Mouse (Mus musculus): ENCODE results near the gene Skida1.

The Skida1 gene

DNA sequence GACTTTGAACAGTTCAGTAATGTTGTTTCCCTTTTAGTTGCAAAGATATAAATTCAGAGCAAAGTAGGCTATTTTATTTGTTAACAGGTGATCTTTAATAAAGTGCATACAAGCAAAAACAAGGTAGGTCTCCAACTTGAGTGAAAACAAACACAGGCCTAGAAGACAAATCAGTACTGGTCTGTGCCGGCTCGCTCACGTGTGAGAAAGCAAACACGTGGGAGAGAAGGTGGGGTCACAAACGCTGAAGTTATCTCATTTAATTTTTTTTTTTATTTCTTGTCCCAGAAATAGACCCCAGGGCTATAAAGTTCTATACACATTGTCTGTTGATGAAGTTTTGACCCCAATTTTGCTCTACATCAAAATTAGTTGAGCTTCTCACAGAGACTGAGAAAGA, 23.7 kb downstream of the Skida1 start:
- ATAC-seq (ENCODE audit: insufficient number of reproducible peaks, low FRiP score, low TSS enrichment): no peak

DNA sequence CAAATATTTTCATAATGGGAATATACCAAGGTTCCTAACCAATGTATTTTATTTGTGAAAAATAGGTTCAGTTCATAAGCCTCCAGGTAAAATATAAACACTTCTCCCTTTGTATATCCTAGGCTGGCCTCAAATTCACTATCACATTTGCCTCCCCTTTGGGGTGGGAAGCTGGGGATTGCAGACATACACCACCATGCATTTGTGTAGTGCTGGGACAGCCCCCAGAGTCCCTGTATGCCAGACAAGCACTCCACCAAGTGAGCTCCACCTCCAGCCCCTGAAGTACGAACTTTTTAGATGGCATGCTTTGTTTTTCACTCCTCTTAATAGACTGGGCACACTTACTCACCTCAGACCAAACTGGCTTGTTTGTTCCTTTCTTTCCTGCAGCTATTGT, 26.0 kb downstream of the Skida1 start:
- no peak for ATAC-seq (ENCODE audit: insufficient number of reproducible peaks, low FRiP score, low TSS enrichment)

DNA sequence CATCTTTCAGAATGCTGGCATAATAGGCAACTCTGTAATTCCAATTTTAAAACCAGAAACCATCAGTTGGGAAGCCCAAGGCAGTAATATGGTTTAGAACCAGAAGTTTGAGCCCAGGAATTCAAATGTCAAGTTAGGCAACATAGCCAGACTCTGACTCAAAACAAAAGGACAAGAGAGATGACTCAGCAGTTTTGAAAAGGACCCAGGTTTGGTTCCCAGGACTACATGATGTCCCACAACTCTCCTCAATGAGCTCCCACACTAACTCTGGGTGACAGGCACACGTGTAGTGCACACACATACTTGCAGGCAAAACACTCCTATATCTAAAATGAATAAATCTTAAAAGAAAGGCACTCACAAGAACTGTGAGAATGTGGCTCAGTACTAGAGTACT, 29.7 kb downstream of the Skida1 start:
- no peak for ATAC-seq (ENCODE audit: insufficient number of reproducible peaks, low FRiP score, low TSS enrichment)

DNA sequence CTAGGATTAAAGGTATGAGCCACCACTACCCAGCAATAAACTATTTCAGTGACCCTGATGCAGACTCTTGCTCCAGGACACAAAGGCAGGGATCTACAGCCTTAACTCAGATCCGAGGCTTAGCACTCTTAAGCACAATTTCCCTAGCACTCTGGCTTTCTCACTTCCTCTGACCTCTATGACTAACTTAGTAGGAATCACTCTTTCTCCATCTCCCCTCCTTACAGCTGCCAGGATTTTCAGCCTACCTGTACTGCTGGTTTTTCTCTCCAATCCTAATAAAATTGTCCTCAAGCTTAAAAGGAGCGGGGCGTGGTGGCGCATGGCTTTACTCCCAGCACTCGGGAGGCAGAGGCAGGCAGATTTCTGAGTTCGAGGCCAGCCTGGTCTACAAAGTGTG, 31.5 kb downstream of the Skida1 start:
- no peak for ATAC-seq (ENCODE audit: insufficient number of reproducible peaks, low FRiP score, low TSS enrichment)

DNA sequence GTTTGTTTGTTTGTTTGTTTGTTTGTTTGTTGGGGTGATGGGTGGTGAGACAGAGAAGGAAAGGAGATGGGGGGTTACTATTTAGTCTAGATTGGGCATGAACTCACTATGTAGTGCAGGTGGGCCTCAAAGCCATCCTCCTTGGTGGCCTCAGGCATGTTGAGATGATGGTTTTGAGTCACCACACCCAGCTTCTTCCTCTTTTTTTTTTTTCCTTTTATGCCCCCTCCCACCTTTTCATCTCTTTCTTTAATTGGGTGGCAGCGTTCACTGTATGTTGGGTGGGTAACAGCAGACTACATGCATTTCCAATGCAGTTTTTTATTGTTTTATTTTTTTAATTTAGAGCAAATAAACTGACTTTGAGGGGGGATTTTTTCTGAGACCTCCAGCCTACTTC, 32.2 kb downstream of the Skida1 start:
- no peak for ATAC-seq (ENCODE audit: insufficient number of reproducible peaks, low FRiP score, low TSS enrichment)

DNA sequence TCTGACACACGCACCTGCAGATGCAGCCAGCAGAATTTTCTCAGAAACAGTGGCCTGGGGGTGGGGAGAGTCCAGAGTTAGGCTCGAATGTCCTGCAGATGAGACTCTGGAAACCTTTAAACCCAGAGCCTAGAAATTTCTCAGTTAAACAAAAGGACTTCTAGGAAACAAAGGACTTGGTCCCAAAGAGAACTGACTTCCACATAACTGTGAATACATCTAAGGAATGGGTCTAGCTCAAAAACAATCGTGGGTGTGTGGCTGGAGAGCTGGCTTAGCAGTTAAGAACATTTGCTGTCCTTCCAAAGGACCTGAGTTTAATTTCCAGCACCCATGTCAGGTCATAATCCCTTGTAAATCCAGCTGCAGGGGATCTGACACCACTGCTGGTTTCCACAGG, 33.3 kb downstream of the Skida1 start:
- no peak for ATAC-seq (ENCODE audit: insufficient number of reproducible peaks, low FRiP score, low TSS enrichment)

DNA sequence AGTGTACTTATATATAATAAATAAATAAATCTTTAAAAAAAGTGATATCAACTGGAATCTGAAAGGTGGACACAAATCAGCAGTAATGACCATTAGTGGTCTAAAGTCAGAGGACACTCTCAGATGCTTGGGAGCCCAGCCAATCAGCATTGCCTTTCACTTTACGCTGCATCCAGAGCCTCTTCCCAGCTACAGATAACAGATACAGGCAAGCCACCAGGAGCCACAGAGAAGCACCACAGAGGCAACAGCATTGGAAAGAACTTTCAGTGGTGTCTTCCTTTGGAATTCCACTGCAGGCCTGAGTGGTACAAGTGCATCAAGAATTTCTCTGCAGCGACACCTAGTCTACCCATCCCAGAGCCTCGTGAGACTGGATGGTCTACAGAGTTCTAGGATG, 36.0 kb downstream of the Skida1 start:
- ATAC-seq (ENCODE audit: insufficient number of reproducible peaks, low FRiP score, low TSS enrichment): no peak

DNA sequence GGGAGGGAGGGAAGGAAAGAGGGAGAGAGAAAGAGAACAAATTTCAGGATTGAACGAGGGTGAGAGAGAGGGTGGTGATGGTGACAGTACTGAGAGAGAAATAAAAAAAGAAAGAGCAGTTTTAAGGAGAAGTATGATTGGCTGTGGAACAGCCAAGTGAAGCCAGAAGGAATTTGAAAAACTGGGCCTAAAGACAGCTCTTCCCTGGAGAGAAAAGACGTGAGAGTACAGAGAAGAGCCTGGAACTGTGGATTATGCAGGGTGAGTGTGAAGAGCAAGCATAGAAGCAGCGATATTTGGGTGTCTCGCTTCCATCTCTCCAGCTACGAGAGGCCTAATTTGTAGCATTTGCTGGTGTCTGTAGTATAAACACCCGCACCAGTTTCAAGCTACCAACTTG, 37.6 kb downstream of the Skida1 start:
- ATAC-seq (ENCODE audit: insufficient number of reproducible peaks, low FRiP score, low TSS enrichment): no peak

DNA sequence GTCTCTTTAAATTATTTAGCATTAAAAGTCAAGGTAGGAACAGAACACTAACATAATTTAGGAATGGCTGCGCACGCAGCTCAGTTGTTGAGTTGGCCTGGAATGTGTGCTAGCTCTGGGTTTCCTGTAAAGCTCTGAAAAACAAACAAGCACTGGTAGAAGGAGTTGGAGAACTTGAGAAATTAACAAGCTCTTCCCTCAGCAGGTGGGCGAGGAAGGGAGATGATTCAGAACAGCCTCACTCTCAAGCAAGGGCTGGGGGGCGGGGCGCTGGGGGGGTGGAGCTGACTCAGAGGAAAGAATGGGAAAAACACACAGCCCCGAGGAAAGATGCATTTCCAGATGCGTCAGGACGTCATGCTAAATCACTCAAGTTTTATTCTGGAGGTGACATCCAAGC, 43.7 kb downstream of the Skida1 start:
- no peak for ATAC-seq (ENCODE audit: insufficient number of reproducible peaks, low FRiP score, low TSS enrichment)

DNA sequence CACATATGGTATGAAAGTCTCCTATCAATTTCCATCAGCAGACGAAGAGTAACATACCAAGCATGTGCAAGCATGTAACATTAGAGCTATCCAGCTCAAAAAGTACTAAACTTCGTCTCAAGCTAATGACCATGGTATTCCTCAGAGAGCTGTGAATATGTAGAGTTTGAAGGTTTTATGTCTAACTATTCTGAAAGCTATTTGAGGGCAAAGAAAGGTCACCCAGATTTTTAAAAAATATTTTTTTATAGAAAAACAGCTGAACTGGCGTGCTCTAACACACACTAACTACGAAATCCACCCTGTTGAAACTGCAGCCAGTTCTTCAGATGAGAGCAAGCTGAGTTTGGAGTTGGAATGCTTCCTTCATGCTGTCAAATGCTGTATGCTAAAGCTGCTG, 44.6 kb downstream of the Skida1 start:
- ATAC-seq (ENCODE audit: insufficient number of reproducible peaks, low FRiP score, low TSS enrichment): no peak

DNA sequence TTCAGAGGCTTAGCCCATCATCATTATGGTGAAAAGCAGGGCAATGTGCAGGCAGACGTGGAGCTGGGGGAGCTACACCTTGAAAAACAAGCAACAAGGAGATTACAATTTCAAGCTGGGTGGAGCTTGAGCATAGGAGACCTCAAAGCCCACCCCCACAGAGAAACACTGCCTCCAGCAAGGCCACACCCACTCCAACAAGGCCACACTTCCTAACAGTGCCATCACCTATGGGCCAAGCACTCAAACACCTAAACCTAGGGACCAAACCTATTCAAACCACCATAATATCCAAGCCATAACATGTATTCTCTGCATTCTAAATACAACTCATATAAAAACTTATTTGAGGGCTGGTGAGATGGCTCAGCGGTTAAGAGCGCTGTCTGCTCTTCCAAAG, 46.5 kb downstream of the Skida1 start:
- no peak for ATAC-seq (ENCODE audit: insufficient number of reproducible peaks, low FRiP score, low TSS enrichment)

DNA sequence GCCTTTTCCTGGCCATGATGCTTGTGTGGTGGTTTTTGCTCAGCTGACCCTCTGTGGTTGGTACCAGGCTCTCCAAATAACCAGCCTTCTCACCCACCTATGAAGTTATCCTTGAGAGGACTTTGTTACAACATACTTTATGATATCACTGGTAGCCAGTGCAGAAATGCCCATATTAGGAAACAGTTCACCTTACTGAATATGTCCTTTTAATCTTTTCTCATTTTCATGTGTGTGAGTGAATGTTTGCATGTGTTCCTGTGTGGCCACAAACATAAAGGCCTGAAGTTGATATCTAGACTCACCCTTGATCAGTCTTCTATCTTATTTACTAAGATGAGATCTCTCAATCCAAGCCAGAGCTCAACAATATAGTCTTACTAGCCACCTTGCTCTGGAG, 52.0 kb downstream of the Skida1 start, which contains the start of gene H2al2a:
Gene H2al2a (minus strand): TSS at position 101 of the 400 bp plus-strand sequence.
- no peak for ATAC-seq (ENCODE audit: insufficient number of reproducible peaks, low FRiP score, low TSS enrichment)

Measured in cerebellum, adult (tissue).